Mouse (Mus musculus): ENCODE data around the gene Clec4b2. TPM values are rescaled to one million over a fixed set of nuclear protein-coding genes. Genes with fewer than 3 reads are reported as not detected.
"Not testable (repeated sequence)": the region's sequence is repeated elsewhere in the genome, so short reads cannot be mapped to it uniquely, and the experiment has no call there.

The Clec4b2 gene
- polyA plus RNA-seq, 1 experiment = not detected

DNA sequence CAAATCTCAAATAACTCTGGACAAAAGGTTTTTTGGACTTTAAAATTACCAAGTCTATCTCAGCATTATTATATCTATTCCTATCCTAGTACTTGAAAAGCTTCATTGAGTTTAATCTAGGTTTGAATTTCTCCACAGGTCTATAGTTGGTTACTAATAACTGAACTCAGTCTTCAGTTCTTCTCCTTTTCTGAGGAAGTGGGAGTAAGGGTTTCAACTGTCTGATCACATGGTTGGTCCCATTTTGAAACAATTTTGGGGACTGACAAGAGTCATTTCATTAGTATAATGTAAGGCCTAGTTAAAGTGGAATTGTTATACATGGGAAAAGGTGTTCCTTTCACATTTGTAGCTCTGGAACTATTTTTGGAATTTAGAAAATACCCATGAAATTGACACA is 1.7 kb upstream of the Clec4b2 start:
- TF ChIP-seq SRF (IDR thresholded peaks at IDR 0.05; ENCODE audit: control insufficient read depth, insufficient read length, low read depth) (no peak), MYOD1 (IDR thresholded peaks at IDR 0.05; ENCODE audit: control insufficient read depth in 1 of 3, insufficient read length in 2 of 3, low read depth in 2 of 3) (no peak), E2F4 (IDR thresholded peaks at IDR 0.05; ENCODE audit: insufficient read depth) (no peak), POLR2A (IDR thresholded peaks at IDR 0.05; ENCODE audit: insufficient read length, low read depth) (no peak), POLR2AphosphoS2 (IDR thresholded peaks at IDR 0.05; ENCODE audit: insufficient read length, low read depth) (no peak), TCF3 (IDR thresholded peaks at IDR 0.05; ENCODE audit: insufficient read length, low read depth) (no peak)
- Histone ChIP-seq H3K27me3 (ENCODE audit: control insufficient read depth, insufficient read depth, insufficient read length) (no peaks in the 10 kb centered on the region), H3K4me3 (no peak overlapping the region), H3K4me2 (ENCODE audit: low read depth) (no peak overlapping the region), H3K36me3 (ENCODE audit: control insufficient read depth, insufficient read depth) (no peaks in the 10 kb centered on the region), H3K79me2 (ENCODE audit: control insufficient read depth, insufficient read depth) (no peaks in the 10 kb centered on the region), H3ac (ENCODE audit: control insufficient read depth, insufficient read length) (no peak overlapping the region)

GRCm38 (mm10) chr6:123175549-123175948 is 2.9 kb downstream of the Clec4b2 start:
- no peaks in the 10 kb centered on the region for H3K79me2 ChIP-seq (ENCODE audit: control insufficient read depth, insufficient read depth)
- H3ac ChIP-seq (ENCODE audit: control insufficient read depth, insufficient read length) = no peak overlapping the region
- H3K27me3 ChIP-seq (ENCODE audit: control insufficient read depth, insufficient read depth, insufficient read length) = no peaks in the 10 kb centered on the region
- no peak overlapping the region for H3K4me2 ChIP-seq (ENCODE audit: low read depth)
- TF ChIP-seq MYOD1 (IDR thresholded peaks at IDR 0.05; ENCODE audit: control insufficient read depth in 1 of 3, insufficient read length in 2 of 3, low read depth in 2 of 3) (no peak), TCF12 (IDR thresholded peaks at IDR 0.05; ENCODE audit: insufficient read depth, poor library complexity, severe bottlenecking) (no peak), USF1 (IDR thresholded peaks at IDR 0.05; ENCODE audit: low read depth) (no peak), CEBPB (IDR thresholded peaks at IDR 0.05; ENCODE audit: insufficient read depth, poor library complexity, severe bottlenecking) (no peak), SRF (IDR thresholded peaks at IDR 0.05; ENCODE audit: control insufficient read depth, insufficient read length, low read depth) (no peak), REST (IDR thresholded peaks at IDR 0.05; ENCODE audit: insufficient read depth, insufficient read length) (no peak), MYOG (IDR thresholded peaks at IDR 0.05; ENCODE audit: control insufficient read depth in 1 of 3, insufficient read depth in 1 of 3, insufficient read length in 2 of 3, low read depth in 2 of 3) (no peak), E2F4 (IDR thresholded peaks at IDR 0.05; ENCODE audit: insufficient read depth) (no peak)
- no peaks in the 10 kb centered on the region for H3K36me3 ChIP-seq (ENCODE audit: control insufficient read depth, insufficient read depth)
- no peak overlapping the region for H3K4me3 ChIP-seq

- not testable (repeated sequence) for H3K36me3 ChIP-seq (ENCODE audit: control insufficient read depth, insufficient read depth); H3K27me3 ChIP-seq (ENCODE audit: control insufficient read depth, insufficient read depth, insufficient read length); H3K4me3 ChIP-seq; H3ac ChIP-seq (ENCODE audit: control insufficient read depth, insufficient read length); H3K4me2 ChIP-seq (ENCODE audit: low read depth); H3K79me2 ChIP-seq (ENCODE audit: control insufficient read depth, insufficient read depth)
These were observed 12.2 kb downstream of the Clec4b2 start for GRCm38 (mm10) chr6:123184862-123185261.

DNA sequence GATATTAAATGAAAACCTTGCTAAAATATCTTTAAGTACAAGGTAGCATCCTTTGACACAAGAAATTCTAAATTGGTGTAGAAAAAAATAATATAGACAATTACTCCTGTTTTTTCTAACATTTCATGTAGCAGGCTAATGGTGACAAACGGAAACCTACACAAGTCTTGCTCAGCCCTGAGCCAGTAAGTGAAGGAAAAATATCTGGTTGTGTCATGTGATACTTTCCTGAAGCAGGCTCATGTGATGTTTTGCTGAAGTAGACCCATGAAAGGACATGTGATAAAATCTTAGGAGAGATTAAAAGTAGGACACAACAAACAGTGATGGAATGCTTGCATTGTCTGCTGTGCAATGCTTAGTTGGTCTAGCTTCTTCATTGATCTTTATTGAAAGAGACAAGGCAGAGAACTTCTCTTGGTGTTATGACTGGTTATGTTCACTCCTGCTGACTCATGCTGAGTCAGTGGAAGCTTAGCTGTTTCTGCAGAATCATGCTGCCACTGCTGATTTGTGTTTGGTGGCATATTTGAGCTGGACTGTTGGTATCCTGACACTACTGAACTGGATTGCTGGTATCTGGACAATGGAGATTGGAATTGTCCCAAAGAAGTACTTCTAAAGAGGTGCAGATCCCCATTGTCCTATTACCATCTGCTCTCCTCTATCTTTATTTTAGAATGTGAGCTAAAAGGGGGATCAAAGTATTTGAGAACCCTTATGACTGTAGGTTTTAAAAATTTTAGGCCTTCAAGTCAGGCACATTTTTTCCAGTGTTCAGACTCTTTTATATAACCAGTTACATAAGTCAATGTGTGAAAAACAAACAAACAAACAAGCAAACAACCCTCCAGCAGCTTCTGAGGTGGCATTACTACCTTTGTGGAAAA is 34.7 kb downstream of the Clec4b2 start:
- Histone ChIP-seq H3K27me3 (ENCODE audit: control insufficient read depth, insufficient read depth, insufficient read length) (no peaks in the 10 kb centered on the region), H3K36me3 (ENCODE audit: control insufficient read depth, insufficient read depth) (no peaks in the 10 kb centered on the region), H3K79me2 (ENCODE audit: control insufficient read depth, insufficient read depth) (no peaks in the 10 kb centered on the region), H3K4me2 (ENCODE audit: low read depth) (no peak overlapping the region), H3ac (ENCODE audit: control insufficient read depth, insufficient read length) (no peak overlapping the region), H3K4me3 (no peak overlapping the region)
- TF ChIP-seq USF1 (IDR thresholded peaks at IDR 0.05; ENCODE audit: low read depth) = no peak
- no peak for TF ChIP-seq TCF12 (IDR thresholded peaks at IDR 0.05; ENCODE audit: insufficient read depth, poor library complexity, severe bottlenecking)
- no peak for TF ChIP-seq MAX (IDR thresholded peaks at IDR 0.05; ENCODE audit: low read depth)
- TF ChIP-seq E2F4 (IDR thresholded peaks at IDR 0.05; ENCODE audit: insufficient read depth) = no peak
- TF ChIP-seq MYOG (IDR thresholded peaks at IDR 0.05; ENCODE audit: control insufficient read depth in 1 of 3, insufficient read depth in 1 of 3, insufficient read length in 2 of 3, low read depth in 2 of 3) = no peak

- not testable (repeated sequence) for H3ac ChIP-seq (ENCODE audit: control insufficient read depth, insufficient read length); H3K36me3 ChIP-seq (ENCODE audit: control insufficient read depth, insufficient read depth); H3K4me3 ChIP-seq; H3K79me2 ChIP-seq (ENCODE audit: control insufficient read depth, insufficient read depth); H3K27me3 ChIP-seq (ENCODE audit: control insufficient read depth, insufficient read depth, insufficient read length); H3K4me2 ChIP-seq (ENCODE audit: low read depth)
These were observed 35.4 kb downstream of the Clec4b2 start for GRCm38 (mm10) chr6:123208077-123208439.

DNA sequence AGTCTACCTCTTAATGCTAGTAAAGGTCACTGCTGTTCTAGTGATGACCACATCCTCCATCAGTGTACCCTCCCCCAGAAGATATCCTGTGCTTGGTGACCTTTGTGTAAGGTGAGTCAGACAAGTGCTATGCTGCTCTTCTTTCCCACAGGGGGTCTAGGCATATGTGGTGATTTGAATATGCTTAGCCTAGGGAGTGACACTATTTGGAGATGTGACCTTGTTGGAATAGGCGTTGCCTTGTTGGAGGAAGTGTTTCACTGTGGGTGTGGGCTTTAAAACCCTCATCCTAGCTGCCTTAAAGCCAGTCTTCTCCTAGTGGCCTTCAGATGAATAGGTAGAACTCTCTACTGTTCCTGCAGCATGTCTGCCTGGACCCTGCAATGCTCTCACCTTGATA is 39.0 kb downstream of the Clec4b2 start:
- H3K4me3 ChIP-seq = no peak overlapping the region
- no peaks in the 10 kb centered on the region for H3K36me3 ChIP-seq (ENCODE audit: control insufficient read depth, insufficient read depth)
- no peak overlapping the region for H3K4me2 ChIP-seq (ENCODE audit: low read depth)
- no peak overlapping the region for H3ac ChIP-seq (ENCODE audit: control insufficient read depth, insufficient read length)
- H3K27me3 ChIP-seq (ENCODE audit: control insufficient read depth, insufficient read depth, insufficient read length) = no peaks in the 10 kb centered on the region
- no peaks in the 10 kb centered on the region for H3K79me2 ChIP-seq (ENCODE audit: control insufficient read depth, insufficient read depth)
- TF ChIP-seq SRF (IDR thresholded peaks at IDR 0.05; ENCODE audit: control insufficient read depth, insufficient read length, low read depth) (no peak), CEBPB (IDR thresholded peaks at IDR 0.05; ENCODE audit: insufficient read depth, poor library complexity, severe bottlenecking) (no peak)
